Mouse (Mus musculus) cortical plate, adult 2 months (tissue): ENCODE measurements around the gene Mical2. TPM values are rescaled to one million over a fixed set of nuclear protein-coding genes. Genes with fewer than 3 reads are reported as not detected.

ENCODE experiments used
- H3K27ac ChIP-seq: fragments of 200-500 bp; 2 replicates; pipeline ENCODE4 v1.5.1; 2012; ENCODE audit warnings: low read length, control low read depth, inconsistent platforms; ENCODE audit not compliant: insufficient read depth
- H3K4me1 ChIP-seq: fragments of 200-500 bp; 2 replicates; pipeline ENCODE4 v1.6.1; 2011; ENCODE audit warnings: low read length; ENCODE audit not compliant: control insufficient read depth, insufficient read depth
- H3K4me3 ChIP-seq: fragments of 200-500 bp; 2 replicates; pipeline ENCODE4 v1.5.1; 2011; ENCODE audit warnings: mild to moderate bottlenecking, low read length, control low read depth; ENCODE audit not compliant: insufficient read depth
- CTCF ChIP-seq: fragments of 200-500 bp; IDR thresholded peaks from 2 replicates; pipeline ENCODE4 v1.5.1; 2011; ENCODE audit warnings: mild to moderate bottlenecking, control low read depth, low read length; ENCODE audit not compliant: insufficient read depth; ENCODE audit errors: extremely low read depth
- POLR2A ChIP-seq: fragments of 200-500 bp; IDR thresholded peaks from 2 replicates; pipeline ENCODE4 v1.6.1; 2011; ENCODE audit warnings: mild to moderate bottlenecking, low read length, control low read depth; ENCODE audit not compliant: insufficient read depth; ENCODE audit errors: extremely low read depth
- polyA plus RNA-seq: library from polyadenylated mRNA; depleted of rRNA; stranded (reverse); fragments of >200 nt; gene quantifications from 2 replicates; pipeline ENCODE4 v1.2.3, GENCODE M21; 2012

Gene Mical2
- polyA plus RNA-seq, 1 experiment: 371 TPM

- H3K27ac ChIP-seq: no peak overlapping the region
Measured at GRCm38 (mm10) chr7:112228827-112229498, 3.3 kb downstream of the Mical2 start.

GRCm38 (mm10) chr7:112231731-112232130 lies 6.1 kb downstream of the Mical2 start:
- Histone ChIP-seq H3K4me3 (no peak overlapping the region), H3K4me1 (peaks cover 31% of the 10 kb centered on the region), H3K27ac (peak overlapping the region; percentile 5)

More at GRCm38 (mm10) chr7:112228827-112229498, 3.3 kb downstream of the Mical2 start:
- TF ChIP-seq POLR2A (peak; percentile 14; the same call in 1 of the 2 replicates), CTCF (no peak)
- peak overlapping the region; percentile 75 for H3K4me3 ChIP-seq
- peaks cover 22% of the 10 kb centered on the region for H3K4me1 ChIP-seq

GRCm38 (mm10) chr7:112233345-112234005 lies 7.8 kb downstream of the Mical2 start:
- TF ChIP-seq CTCF: no peak
- 0 out of 2 replicates have a peak, but pooled peaks have one; percentile 21 for TF ChIP-seq POLR2A

More at GRCm38 (mm10) chr7:112231731-112232130, 6.1 kb downstream of the Mical2 start:
- TF ChIP-seq CTCF: no peak
- TF ChIP-seq POLR2A: no peak

GRCm38 (mm10) chr7:112234410-112234809 lies 8.8 kb downstream of the Mical2 start:
- TF ChIP-seq CTCF (no peak), POLR2A (no peak)
- H3K27ac ChIP-seq: peak overlapping the region; percentile 60; the same call in 1 of the 2 replicates
- H3K4me3 ChIP-seq: no peak overlapping the region
- peaks cover 40% of the 10 kb centered on the region for H3K4me1 ChIP-seq

More at GRCm38 (mm10) chr7:112233345-112234005, 7.8 kb downstream of the Mical2 start:
- H3K4me1 ChIP-seq: peaks cover 40% of the 10 kb centered on the region
- no peak overlapping the region for H3K4me3 ChIP-seq
- no peak overlapping the region for H3K27ac ChIP-seq

- TF ChIP-seq CTCF (no peak), POLR2A (no peak)
- H3K27ac ChIP-seq: no peak overlapping the region
- H3K4me1 ChIP-seq: peaks cover 47% of the 10 kb centered on the region
- no peak overlapping the region for H3K4me3 ChIP-seq
Measured at GRCm38 (mm10) chr7:112235493-112235892, 9.8 kb downstream of the Mical2 start.

DNA sequence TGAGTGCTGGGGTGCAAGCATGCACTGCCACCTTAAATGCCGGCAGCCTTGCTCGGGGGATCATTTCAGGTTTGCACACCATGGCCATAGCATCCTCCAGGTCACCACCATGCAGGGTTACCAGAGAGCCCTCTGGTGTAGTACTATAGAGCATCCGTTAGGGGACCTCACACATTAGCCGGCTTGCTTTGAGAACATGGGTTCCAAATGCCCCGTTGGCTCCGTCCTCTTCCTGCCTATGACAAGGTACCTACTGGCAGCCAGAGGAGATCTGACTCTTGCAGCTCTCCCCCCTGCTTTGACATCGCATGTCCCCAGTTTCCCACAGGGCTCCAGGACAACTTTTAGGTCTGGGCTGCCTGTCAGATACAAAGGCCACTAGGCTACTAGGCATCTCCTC lies 11.6 kb downstream of the Mical2 start:
- peaks cover 42% of the 10 kb centered on the region for H3K4me1 ChIP-seq
- TF ChIP-seq POLR2A (no peak), CTCF (no peak)
- H3K4me3 ChIP-seq: no peak overlapping the region
- no peak overlapping the region for H3K27ac ChIP-seq

- Histone ChIP-seq H3K4me1 (peaks cover 39% of the 10 kb centered on the region), H3K27ac (peak overlapping the region; percentile 0), H3K4me3 (no peak overlapping the region)
- TF ChIP-seq POLR2A: no peak
- TF ChIP-seq CTCF: no peak
Measured at GRCm38 (mm10) chr7:112237868-112238267, 12.2 kb downstream of the Mical2 start.

DNA sequence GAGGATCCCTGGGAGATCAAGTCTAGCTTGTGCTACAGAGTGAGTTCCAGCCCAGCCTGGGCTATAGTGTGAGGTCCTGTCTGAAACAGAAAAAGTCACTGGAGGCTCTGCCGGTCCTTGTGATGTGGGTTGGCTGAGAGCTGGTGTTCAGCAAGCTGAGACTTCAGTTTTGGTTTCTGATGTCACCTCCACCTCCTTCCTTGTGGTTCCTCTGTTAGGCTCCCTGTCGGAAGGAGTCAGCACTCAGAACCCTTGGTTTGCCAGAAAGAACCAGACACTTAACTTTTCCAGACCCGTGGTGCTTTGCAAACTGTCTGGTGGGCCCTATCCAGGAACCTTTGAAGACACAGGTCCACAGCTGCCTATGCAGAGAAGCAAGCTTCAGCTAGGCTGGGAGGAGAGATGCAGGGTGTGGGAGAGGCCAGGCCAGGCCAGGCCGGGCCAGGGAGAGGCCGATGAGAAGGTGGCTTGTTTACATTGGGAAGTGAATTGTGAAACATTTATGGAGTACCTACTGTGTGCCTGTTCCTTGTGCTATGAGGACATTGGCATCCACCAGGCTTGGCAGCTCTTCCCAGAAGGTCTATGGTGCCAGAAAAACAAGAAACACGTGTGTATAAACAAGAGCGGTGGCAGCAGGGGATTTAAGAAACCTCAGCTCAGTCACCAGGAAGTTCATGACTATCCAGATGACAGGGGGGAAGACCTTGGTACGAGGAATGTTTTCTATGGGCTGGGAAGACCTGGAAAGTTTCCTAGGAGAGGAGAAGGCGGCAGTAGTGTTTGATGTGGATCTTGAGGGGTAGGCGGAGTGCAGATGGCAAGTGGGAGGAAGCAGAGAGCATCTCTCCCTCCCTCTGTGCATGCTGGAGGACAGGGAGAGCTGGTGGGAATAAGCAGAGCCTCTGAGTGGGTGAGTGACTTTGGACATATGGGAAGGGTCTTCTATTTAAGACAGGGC lies 13.4 kb downstream of the Mical2 start:
- H3K4me3 ChIP-seq: no peak overlapping the region
- no peak for TF ChIP-seq CTCF
- no peak for TF ChIP-seq POLR2A
- peak overlapping the region; percentile 62 for H3K27ac ChIP-seq
- H3K4me1 ChIP-seq: peaks cover 43% of the 10 kb centered on the region

DNA sequence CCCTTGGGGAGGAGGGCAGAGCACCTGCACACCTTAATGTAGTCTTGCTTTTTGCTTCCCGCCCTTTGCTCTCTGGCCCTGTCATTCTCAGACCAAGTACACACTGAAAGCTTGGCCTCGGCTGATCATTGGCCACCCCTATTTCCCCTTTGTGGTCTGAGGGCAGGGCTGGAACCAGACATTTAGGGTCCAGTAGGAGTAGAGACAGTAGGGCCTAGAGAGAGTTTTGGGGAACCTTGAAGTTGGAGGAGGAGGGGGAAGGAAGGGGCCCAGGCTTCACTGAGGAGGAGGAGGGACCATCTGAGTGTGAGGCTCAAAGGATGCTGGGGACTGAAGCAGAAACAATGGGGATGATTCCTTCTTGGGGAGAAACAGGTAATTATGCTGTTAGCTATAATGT lies 15.1 kb downstream of the Mical2 start:
- peak overlapping the region; percentile 86 for H3K27ac ChIP-seq
- TF ChIP-seq POLR2A (no peak), CTCF (no peak)
- no peak overlapping the region for H3K4me3 ChIP-seq
- H3K4me1 ChIP-seq: peaks cover 34% of the 10 kb centered on the region
